Mouse (Mus musculus): ENCODE measurements around the gene Slc38a4.
A peak's percentile ranks its signal among the peaks of the same experiment; 100 is the strongest.

DNA sequence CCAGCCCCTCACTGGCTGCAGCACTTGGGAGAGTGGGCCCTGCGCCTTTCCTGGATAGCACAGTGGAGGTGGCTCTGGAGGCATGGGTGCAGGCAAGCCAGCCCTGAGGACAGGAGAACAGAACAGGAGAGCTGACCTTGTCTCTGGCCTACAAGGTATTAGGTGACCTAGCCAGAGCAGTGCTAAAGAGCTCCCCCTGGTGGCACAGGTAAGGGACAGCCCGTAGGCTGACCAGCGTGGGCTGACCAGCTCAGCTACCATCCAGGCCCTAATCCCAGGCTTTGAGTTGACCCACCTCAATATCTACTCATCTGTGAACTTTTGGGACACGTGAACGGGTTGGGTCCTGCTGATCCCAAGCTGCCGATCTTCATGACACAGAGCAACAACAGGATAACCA lies 107.3 kb downstream of the Slc38a4 start:
- no peak for TF ChIP-seq EP300 (IDR thresholded peaks at IDR 0.05)
- peak; percentile 77 for TF ChIP-seq CTCF (IDR thresholded peaks at IDR 0.05)
